ENCODE assay signal across 12 mouse cellular contexts in the genomic region with DNA sequence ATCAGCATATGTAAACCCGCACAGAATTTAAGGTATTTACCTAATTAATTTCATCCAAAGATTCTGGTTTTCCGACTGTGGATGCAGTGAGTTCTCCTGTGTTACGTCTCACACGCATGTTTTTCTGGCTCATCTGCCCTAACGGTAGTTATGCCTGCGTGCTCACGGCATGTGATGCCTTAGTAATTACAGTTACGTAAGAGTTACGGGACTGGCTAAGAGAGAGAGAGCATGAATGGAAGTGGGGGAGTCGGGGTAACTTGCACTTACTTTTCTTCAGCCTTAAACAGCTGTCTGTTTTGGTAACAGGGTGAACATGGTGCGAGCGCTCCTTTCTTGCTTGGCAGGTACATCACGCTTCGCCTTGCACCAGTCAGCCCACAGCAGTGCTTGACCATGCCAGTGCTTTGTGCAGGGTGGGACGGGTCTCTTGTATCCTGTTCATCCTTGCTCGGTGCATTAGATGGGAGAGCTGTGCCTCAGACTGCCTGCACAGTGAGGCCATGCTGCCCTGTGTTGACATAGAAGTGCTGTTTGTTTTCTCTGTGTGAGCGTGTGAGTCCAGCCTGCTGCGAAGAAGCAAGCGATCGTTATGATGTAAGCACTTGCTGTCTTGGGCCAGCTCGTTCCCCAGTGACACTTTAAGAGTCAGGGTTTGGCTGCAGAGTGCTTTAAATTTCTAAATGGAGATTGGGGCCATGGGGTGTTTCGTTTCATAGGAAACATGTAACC.
DNase-seq lines count a peak whose midpoint lies in the region; ATAC-seq and TF ChIP-seq lines count a peak whose summit lies in the region.
"Had no signal": no experiment of that assay in that cellular context is flagged by ENCODE, and none has a peak within 500 bp of the region (broad histone marks: within the 10 kb centered on the region; RNA-seq: fewer than 3 reads in every experiment).

No protein-coding gene starts in this region.

- no peaks in the 10 kb centered on the region for H3K4me1 ChIP-seq in forebrain, postnatal 0 days (ENCODE audit: insufficient read depth)
- peaks cover 12% of the 10 kb centered on the region for H3K4me1 ChIP-seq in forebrain, embryonic 14.5 days (ENCODE audit: control insufficient read depth, insufficient read depth, low read length)
- peaks cover 11% of the 10 kb centered on the region; the same call in 1 of the 2 replicates for H3K4me1 ChIP-seq in kidney, postnatal 0 days (replicated peaks; ENCODE audit: insufficient read depth, low read length)

- no peak overlapping the region for H3K4me2 ChIP-seq in forebrain, postnatal 0 days (ENCODE audit: low read depth)
- no peak overlapping the region for H3K4me2 ChIP-seq in forebrain, embryonic 14.5 days (ENCODE audit: low read length)
- H3K4me2 ChIP-seq in kidney, postnatal 0 days (ENCODE audit: low read length), result 0 out of 2 replicates have a peak overlapping the region, but pooled peaks have one; percentile 11

- peaks cover 12% of the 10 kb centered on the region for H3K36me3 ChIP-seq in forebrain, postnatal 0 days (ENCODE audit: insufficient read depth)
- H3K36me3 ChIP-seq in forebrain, embryonic 14.5 days (ENCODE audit: control insufficient read depth, insufficient read depth, low read length), result peaks cover 10% of the 10 kb centered on the region; the same call in 1 of the 2 replicates
- peaks cover 9% of the 10 kb centered on the region; the same call in 1 of the 2 replicates for H3K36me3 ChIP-seq in kidney, postnatal 0 days (ENCODE audit: insufficient read depth, low read length)

- DNase-seq in forebrain, postnatal 0 days, result no peak
- no peak for DNase-seq in forebrain, embryonic 14.5 days (ENCODE audit: low spot score)
- DNase-seq in kidney, postnatal 0 days (ENCODE audit: low spot score), result no peak
- no peak for DNase-seq in kidney, adult 9 months
- peak; percentile 80 for DNase-seq in brain, adult 2 months (ENCODE audit: low read depth, low spot score)
- DNase-seq in lung, postnatal 10 days, result peak; percentile 31
- DNase-seq in embryo, embryonic 10.5 days (ENCODE audit: low spot score), result no peak
- DNase-seq in spleen, postnatal 36 days (ENCODE audit: low spot score in 2 of 2), result no peak
- DNase-seq: adrenal gland, postnatal 25 days; B cell, adult 2 months; cerebellum, postnatal 14 days; thymus, adult 18-20 months had no signal

- no peak for TF ChIP-seq CTCF in forebrain, postnatal 0 days (IDR thresholded peaks at IDR 0.05; ENCODE audit: low read depth)
- TF ChIP-seq CTCF in kidney, postnatal 0 days (IDR thresholded peaks at IDR 0.05; ENCODE audit: low read depth), result no peak

- peak; percentile 34 for ATAC-seq in forebrain, postnatal 0 days
- ATAC-seq in forebrain, embryonic 14.5 days, result no peak
- 0 out of 2 replicates have a peak, but pooled peaks have one; percentile 35 for ATAC-seq in kidney, postnatal 0 days (replicated peaks; ENCODE audit: low FRiP score, low read depth)

- H3K9me3 ChIP-seq in forebrain, postnatal 0 days (ENCODE audit: low read length), result no peaks in the 10 kb centered on the region
- H3K9me3 ChIP-seq in forebrain, embryonic 14.5 days (replicated peaks; ENCODE audit: control insufficient read depth, low read length), result no peaks in the 10 kb centered on the region
- H3K9me3 ChIP-seq in kidney, postnatal 0 days (replicated peaks; ENCODE audit: low read length), result no peaks in the 10 kb centered on the region

- no peak overlapping the region for H3K9ac ChIP-seq in forebrain, postnatal 0 days
- H3K9ac ChIP-seq in forebrain, embryonic 14.5 days (ENCODE audit: low read length), result no peak overlapping the region
- no peak overlapping the region for H3K9ac ChIP-seq in kidney, postnatal 0 days (ENCODE audit: low read depth, low read length)

- H3K27me3 ChIP-seq in forebrain, postnatal 0 days (ENCODE audit: insufficient read depth, low read length), result no peaks in the 10 kb centered on the region
- H3K27me3 ChIP-seq in forebrain, embryonic 14.5 days (replicated peaks; ENCODE audit: control insufficient read depth, insufficient read depth, low read length), result no peaks in the 10 kb centered on the region
- H3K27me3 ChIP-seq in kidney, postnatal 0 days (ENCODE audit: insufficient read depth, low read length), result no peaks in the 10 kb centered on the region

- no peak overlapping the region for H3K4me3 ChIP-seq in forebrain, postnatal 0 days (ENCODE audit: low read depth, low read length)
- H3K4me3 ChIP-seq in forebrain, embryonic 14.5 days (ENCODE audit: low read depth, low read length), result no peak overlapping the region
- no peak overlapping the region for H3K4me3 ChIP-seq in kidney, postnatal 0 days (replicated peaks; ENCODE audit: low read depth, low read length)

- no peak overlapping the region for H3K27ac ChIP-seq in forebrain, postnatal 0 days (ENCODE audit: low read depth, low read length)
- H3K27ac ChIP-seq in forebrain, embryonic 14.5 days (ENCODE audit: low read depth, low read length), result no peak overlapping the region; the same call in 1 of the 2 replicates
- no peak overlapping the region for H3K27ac ChIP-seq in kidney, postnatal 0 days

- 49% methylated on average over 22 of the region's 22 CpGs for WGBS in forebrain, postnatal 0 days
- whole genome bisulfite sequencing in forebrain, embryonic 14.5 days, result 59% methylated on average over 22 of the region's 22 CpGs
- 35% methylated on average over 22 of the region's 22 CpGs for WGBS in kidney, postnatal 0 days

Comparison
In these comparisons a context has a peak if more than half of its experiments do, and no peak if none do; other contexts are left out.
1. DNase-seq: peak in brain, adult 2 months (single experiment) and lung, postnatal 10 days (single experiment); none in forebrain, postnatal 0 days (single experiment), forebrain, embryonic 14.5 days (single experiment), kidney, postnatal 0 days (single experiment), kidney, adult 9 months (single experiment), embryo, embryonic 10.5 days (single experiment) and spleen, postnatal 36 days (0 of 2).